Mouse (Mus musculus) embryonic facial prominence, embryonic 14.5 days (tissue): Measurements from ENCODE around the gene Pitpnm2. TPM values are rescaled to one million over a fixed set of nuclear protein-coding genes. Genes with fewer than 3 reads are reported as not detected.

ENCODE experiments used
- ATAC-seq: fragments of 200-750 bp; cut with Nextera tagmentation; 2 replicates; pipeline ENCODE4 v1.8.0; 2017; ENCODE audit warnings: low read depth, moderate number of reproducible peaks, moderate TSS enrichment
- DNase-seq: peaks from one replicate; pipeline ENCODE4 v3.0.0-alpha.2; 2015; ENCODE audit warnings: low spot score
- H3K27ac ChIP-seq: fragments of 300-500 bp; sonication (generic); replicated peaks from 2 replicates; pipeline ENCODE4 v1.5.1; 2014; ENCODE audit warnings: low read depth, mild to moderate bottlenecking, low read length, moderate library complexity
- H3K27me3 ChIP-seq: fragments of 300-500 bp; sonication (generic); replicated peaks from 2 replicates; pipeline ENCODE4 v1.6.1; 2014; ENCODE audit warnings: low read length; ENCODE audit not compliant: control insufficient read depth, insufficient read depth
- H3K36me3 ChIP-seq: fragments of 300-500 bp; sonication (generic); 2 replicates; pipeline ENCODE4 v1.6.1; 2014; ENCODE audit warnings: low read length, mixed read lengths; ENCODE audit not compliant: control insufficient read depth, insufficient read depth
- H3K4me1 ChIP-seq: fragments of 300-500 bp; sonication (generic); 2 replicates; pipeline ENCODE4 v1.6.1; 2014; ENCODE audit warnings: antibody characterized with exemption, low read length; ENCODE audit not compliant: control insufficient read depth, insufficient read depth
- H3K4me2 ChIP-seq: fragments of 300-500 bp; sonication (generic); 2 replicates; pipeline ENCODE4 v1.6.1; 2014; ENCODE audit warnings: low read depth, mild to moderate bottlenecking, low read length, moderate library complexity, mixed read lengths
- H3K4me3 ChIP-seq: fragments of 300-500 bp; sonication (generic); 2 replicates; pipeline ENCODE4 v1.5.1; 2014; ENCODE audit warnings: low read depth, mild to moderate bottlenecking, low read length
- H3K9ac ChIP-seq: fragments of 300-500 bp; sonication (generic); 2 replicates; pipeline ENCODE4 v1.6.1; 2014; ENCODE audit warnings: low read depth, mild to moderate bottlenecking, low read length, moderate library complexity, mixed read lengths
- H3K9me3 ChIP-seq: fragments of 300-500 bp; sonication (generic); 2 replicates; pipeline ENCODE4 v1.6.1; 2016; ENCODE audit warnings: low read length; ENCODE audit not compliant: control insufficient read depth
- WGBS: fragments of 180-500 bp; shearing (Covaris S2); extraction: QIAGEN DNeasy Blood & Tissue Kit; methylation state at CpG from one replicate; pipeline ENCODE4 v1.1.7; 2014; 5-methylcytosine and 5-hydroxymethylcytosine counted together
- polyA plus RNA-seq: library from polyadenylated mRNA; unstranded; fragments of >200 nt; fragmentation: Nextera tagmentation; extraction: Ambion mirVana; gene quantifications from 2 replicates; pipeline ENCODE4 v1.2.1, GENCODE M21; 2014

Pitpnm2 gene
- polyA plus RNA-seq, 1 experiment from 2014 or later, result 7.6 TPM

- H3K4me2 ChIP-seq, result no peak overlapping the region
- no peak overlapping the region for H3K4me3 ChIP-seq
- H3K9me3 ChIP-seq, result no peaks in the 10 kb centered on the region
- H3K27me3 ChIP-seq, result no peaks in the 10 kb centered on the region
- no peaks in the 10 kb centered on the region for H3K4me1 ChIP-seq
- H3K27ac ChIP-seq, result no peak overlapping the region
- no peak for DNase-seq
- ATAC-seq, result no peak
- no peak overlapping the region for H3K9ac ChIP-seq
- WGBS, result 61% methylated on average over 18 of the region's 18 CpGs
- no peaks in the 10 kb centered on the region for H3K36me3 ChIP-seq
Measured at GRCm38 (mm10) chr5:124232360-124233143, 17.0 kb downstream of the Pitpnm2 start.

- Histone ChIP-seq H3K4me2 (no peak overlapping the region), H3K9me3 (no peaks in the 10 kb centered on the region), H3K9ac (no peak overlapping the region), H3K36me3 (no peaks in the 10 kb centered on the region), H3K4me3 (no peak overlapping the region), H3K27me3 (no peaks in the 10 kb centered on the region), H3K27ac (no peak overlapping the region), H3K4me1 (peaks cover 10% of the 10 kb centered on the region)
- ATAC-seq (no peak), DNase-seq (no peak)
- WGBS, result 76% methylated on average over 9 of the region's 9 CpGs
Measured at GRCm38 (mm10) chr5:124230461-124230860, 19.1 kb downstream of the Pitpnm2 start.

- no peak overlapping the region for H3K9ac ChIP-seq
- ATAC-seq (peak; percentile 37; the same call in 1 of the 2 replicates), DNase-seq (no peak)
- H3K4me1 ChIP-seq, result peaks cover 13% of the 10 kb centered on the region
- H3K27ac ChIP-seq, result no peak overlapping the region
- H3K4me3 ChIP-seq, result no peak overlapping the region
- no peaks in the 10 kb centered on the region for H3K36me3 ChIP-seq
- no peaks in the 10 kb centered on the region for H3K27me3 ChIP-seq
- WGBS, result 23% methylated on average over 6 of the region's 6 CpGs
- H3K4me2 ChIP-seq, result no peak overlapping the region
- no peaks in the 10 kb centered on the region for H3K9me3 ChIP-seq
Measured at GRCm38 (mm10) chr5:124227193-124227592, 22.4 kb downstream of the Pitpnm2 start.

GRCm38 (mm10) chr5:124226494-124226893 lies 23.1 kb downstream of the Pitpnm2 start:
- Histone ChIP-seq H3K36me3 (no peaks in the 10 kb centered on the region), H3K27ac (no peak overlapping the region), H3K27me3 (no peaks in the 10 kb centered on the region), H3K9ac (no peak overlapping the region), H3K4me3 (no peak overlapping the region), H3K9me3 (no peaks in the 10 kb centered on the region), H3K4me1 (peaks cover 20% of the 10 kb centered on the region), H3K4me2 (no peak overlapping the region)
- no peak for ATAC-seq
- no peak for DNase-seq
- WGBS, result 83% methylated on average over 4 of the region's 4 CpGs

- Histone ChIP-seq H3K9me3 (no peaks in the 10 kb centered on the region), H3K4me3 (no peak overlapping the region), H3K27ac (no peak overlapping the region), H3K27me3 (no peaks in the 10 kb centered on the region), H3K4me1 (peaks cover 26% of the 10 kb centered on the region), H3K9ac (no peak overlapping the region), H3K36me3 (no peaks in the 10 kb centered on the region), H3K4me2 (no peak overlapping the region)
- DNase-seq (no peak), ATAC-seq (no peak)
- WGBS, result 93% methylated on average over 7 of the region's 7 CpGs
Measured at GRCm38 (mm10) chr5:124225891-124226290, 23.7 kb downstream of the Pitpnm2 start.

GRCm38 (mm10) chr5:124224321-124225092 lies 25.1 kb downstream of the Pitpnm2 start:
- H3K27ac ChIP-seq, result no peak overlapping the region
- DNase-seq (peak; percentile 33), ATAC-seq (no peak)
- no peak overlapping the region for H3K9ac ChIP-seq
- WGBS, result 52% methylated on average over 16 of the region's 16 CpGs
- no peaks in the 10 kb centered on the region for H3K9me3 ChIP-seq
- peaks cover 27% of the 10 kb centered on the region for H3K4me1 ChIP-seq
- no peaks in the 10 kb centered on the region for H3K27me3 ChIP-seq
- H3K4me2 ChIP-seq, result no peak overlapping the region
- no peaks in the 10 kb centered on the region for H3K36me3 ChIP-seq
- no peak overlapping the region for H3K4me3 ChIP-seq

GRCm38 (mm10) chr5:124223574-124223973 lies 26.0 kb downstream of the Pitpnm2 start:
- no peak for ATAC-seq
- Histone ChIP-seq H3K4me1 (peaks cover 27% of the 10 kb centered on the region), H3K27ac (no peak overlapping the region), H3K27me3 (no peaks in the 10 kb centered on the region), H3K4me2 (no peak overlapping the region), H3K9me3 (no peaks in the 10 kb centered on the region), H3K36me3 (no peaks in the 10 kb centered on the region), H3K4me3 (no peak overlapping the region), H3K9ac (no peak overlapping the region)
- DNase-seq, result no peak
- 88% methylated on average over 8 of the region's 8 CpGs for WGBS

- no peak for ATAC-seq
- 88% methylated on average over 11 of the region's 11 CpGs for WGBS
- H3K36me3 ChIP-seq, result no peaks in the 10 kb centered on the region
- no peak overlapping the region for H3K4me3 ChIP-seq
- no peak for DNase-seq
- no peak overlapping the region for H3K9ac ChIP-seq
- no peaks in the 10 kb centered on the region for H3K27me3 ChIP-seq
- H3K4me1 ChIP-seq, result peaks cover 27% of the 10 kb centered on the region
- H3K4me2 ChIP-seq, result no peak overlapping the region
- H3K27ac ChIP-seq, result no peak overlapping the region
- no peaks in the 10 kb centered on the region for H3K9me3 ChIP-seq
Measured at GRCm38 (mm10) chr5:124222696-124223095, 26.9 kb downstream of the Pitpnm2 start.
